17 mouse cellular contexts compared by ENCODE assay signal in the genomic region with DNA sequence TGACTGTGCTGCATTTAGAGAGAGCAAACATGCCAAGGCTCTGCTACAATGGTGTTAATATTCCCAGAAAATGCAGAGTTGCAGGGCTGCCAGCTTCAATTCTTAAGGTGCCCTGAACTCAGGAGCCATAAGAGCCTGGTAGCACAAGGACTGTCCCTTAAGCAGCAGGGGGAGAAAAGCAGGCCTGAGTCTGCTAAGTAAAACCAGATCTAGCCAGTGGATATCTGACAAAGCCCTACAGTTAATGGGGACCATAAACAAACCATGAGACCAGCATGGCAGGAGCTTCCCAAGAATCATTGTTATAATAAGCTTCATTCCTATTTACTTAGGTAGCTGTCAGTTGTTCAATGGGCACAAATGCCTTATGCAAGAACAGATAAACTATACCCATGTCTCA.
DNase-seq lines count a peak whose midpoint lies in the region; ATAC-seq lines count a peak whose summit lies in the region.
"Had no signal": no experiment of that assay in that cellular context is flagged by ENCODE, and none has a peak within 500 bp of the region (broad histone marks: within the 10 kb centered on the region; RNA-seq: fewer than 3 reads in every experiment).

No protein-coding gene starts in this region.

- no peak overlapping the region for H3K4me2 ChIP-seq in neural tube, embryonic 15.5 days
- no peak overlapping the region for H3K4me2 ChIP-seq in forebrain, embryonic 12.5 days
- no peak overlapping the region for H3K4me2 ChIP-seq in limb, embryonic 11.5 days (ENCODE audit: low read depth, severe bottlenecking)
- H3K4me2 ChIP-seq: heart, embryonic 12.5 days; liver, embryonic 15.5 days; neural tube, embryonic 13.5 days had no signal

- no peak for DNase-seq in neural tube, embryonic 10.5 days (ENCODE audit: extremely low spot score, low spot score)
- DNase-seq in limb, embryonic 11.5 days (ENCODE audit: low spot score), result peak; percentile 39
- DNase-seq in right cerebral cortex, postnatal 4 days, result no peak
- DNase-seq in T-cell, adult 2 months (ENCODE audit: low spot score), result no peak
- DNase-seq: adrenal gland, postnatal 25 days; cerebellum, postnatal 25 days; gastrocnemius, postnatal 36 days; heart, postnatal 36 days; kidney, adult 2 months; kidney, postnatal 25 days; lung, postnatal 14 days had no signal

- H3K4me1 ChIP-seq in neural tube, embryonic 15.5 days, result peaks cover 11% of the 10 kb centered on the region
- H3K4me1 ChIP-seq in forebrain, embryonic 12.5 days, result peaks cover 27% of the 10 kb centered on the region
- H3K4me1 ChIP-seq in limb, embryonic 11.5 days (ENCODE audit: control insufficient read depth, insufficient read depth, low read length), result peaks cover 20% of the 10 kb centered on the region
- H3K4me1 ChIP-seq: liver, embryonic 15.5 days had no signal

- no peak overlapping the region for H3K9ac ChIP-seq in neural tube, embryonic 15.5 days (replicated peaks)
- H3K9ac ChIP-seq in forebrain, embryonic 12.5 days, result no peak overlapping the region; the same call in 1 of the 2 replicates
- H3K9ac ChIP-seq in limb, embryonic 11.5 days (ENCODE audit: low read length), result no peak overlapping the region
- H3K9ac ChIP-seq: heart, embryonic 12.5 days; liver, embryonic 15.5 days; neural tube, embryonic 13.5 days had no signal

- H3K27me3 ChIP-seq in neural tube, embryonic 15.5 days (replicated peaks), result no peaks in the 10 kb centered on the region
- no peaks in the 10 kb centered on the region for H3K27me3 ChIP-seq in forebrain, embryonic 12.5 days
- no peaks in the 10 kb centered on the region for H3K27me3 ChIP-seq in limb, embryonic 11.5 days (ENCODE audit: control insufficient read depth, insufficient read depth, low read length)
- H3K27me3 ChIP-seq: heart, embryonic 12.5 days; liver, embryonic 15.5 days had no signal

- H3K27ac ChIP-seq in neural tube, embryonic 15.5 days (replicated peaks), result peak overlapping the region; percentile 33; the same call in 1 of the 2 replicates
- peak overlapping the region; percentile 90 for H3K27ac ChIP-seq in forebrain, embryonic 12.5 days
- peak overlapping the region; percentile 10; the same call in 1 of the 2 replicates for H3K27ac ChIP-seq in limb, embryonic 11.5 days (replicated peaks; ENCODE audit: low read depth, low read length)
- H3K27ac ChIP-seq: liver, embryonic 15.5 days had no signal

- no peaks in the 10 kb centered on the region for H3K36me3 ChIP-seq in neural tube, embryonic 15.5 days
- H3K36me3 ChIP-seq in forebrain, embryonic 12.5 days (replicated peaks), result no peaks in the 10 kb centered on the region
- H3K36me3 ChIP-seq in limb, embryonic 11.5 days (ENCODE audit: control insufficient read depth, insufficient read depth, low read length), result no peaks in the 10 kb centered on the region
- H3K36me3 ChIP-seq: heart, embryonic 12.5 days; liver, embryonic 15.5 days; neural tube, embryonic 13.5 days had no signal

- H3K9me3 ChIP-seq in neural tube, embryonic 15.5 days (replicated peaks), result no peaks in the 10 kb centered on the region
- H3K9me3 ChIP-seq in forebrain, embryonic 12.5 days, result no peaks in the 10 kb centered on the region
- no peaks in the 10 kb centered on the region for H3K9me3 ChIP-seq in limb, embryonic 11.5 days (ENCODE audit: control insufficient read depth, low read length)
- H3K9me3 ChIP-seq: heart, embryonic 12.5 days; liver, embryonic 15.5 days; neural tube, embryonic 13.5 days had no signal

- no peak overlapping the region for H3K4me3 ChIP-seq in neural tube, embryonic 15.5 days (replicated peaks)
- H3K4me3 ChIP-seq in forebrain, embryonic 12.5 days (replicated peaks), result no peak overlapping the region
- no peak overlapping the region for H3K4me3 ChIP-seq in limb, embryonic 11.5 days (ENCODE audit: low read depth, low read length)
- H3K4me3 ChIP-seq: heart, embryonic 12.5 days; liver, embryonic 15.5 days; neural tube, embryonic 13.5 days had no signal

- ATAC-seq in neural tube, embryonic 15.5 days (ENCODE audit: low FRiP score), result no peak
- peak; percentile 42; the same call in 1 of the 2 replicates for ATAC-seq in forebrain, embryonic 12.5 days (ENCODE audit: low FRiP score)
- ATAC-seq in limb, embryonic 11.5 days (ENCODE audit: insufficient number of reproducible peaks, low FRiP score, low TSS enrichment, low read depth), result no peak
- no peak for ATAC-seq in megakaryocyte, adult 5-6 weeks (ENCODE audit: poor library complexity, severe bottlenecking)

Comparison
In these comparisons a context has a peak if more than half of its experiments do, and no peak if none do; other contexts are left out.
1. H3K27ac ChIP-seq: peak in every context shown above with its lines; median percentile 90 in forebrain, embryonic 12.5 days; 33 in neural tube, embryonic 15.5 days; 10 in limb, embryonic 11.5 days.